Mouse (Mus musculus): ENCODE measurements around the gene Nav2. TPM values are rescaled to one million over a fixed set of nuclear protein-coding genes. Genes with fewer than 3 reads are reported as not detected.

The Nav2 gene
- polyA plus RNA-seq, 1 experiment, result 21.9 TPM

GRCm38 (mm10) chr7:49586530-49587120 is 678.1 kb downstream of the Nav2 start:
- peaks cover 4% of the 10 kb centered on the region for H3K36me3 ChIP-seq (ENCODE audit: control insufficient read depth, insufficient read depth)
- H3K4me2 ChIP-seq (ENCODE audit: low read depth), result no peak overlapping the region
- no peaks in the 10 kb centered on the region for H3K27me3 ChIP-seq (ENCODE audit: control insufficient read depth, insufficient read depth, insufficient read length)
- H3K79me2 ChIP-seq (ENCODE audit: control insufficient read depth, insufficient read depth), result no peaks in the 10 kb centered on the region
- H3K4me3 ChIP-seq, result no peak overlapping the region
- TF ChIP-seq MYOD1 (IDR thresholded peaks at IDR 0.05; ENCODE audit: control insufficient read depth in 1 of 3, insufficient read length in 2 of 3, low read depth in 2 of 3) (no peak), TCF3 (IDR thresholded peaks at IDR 0.05; ENCODE audit: insufficient read length, low read depth) (no peak), POLR2A (IDR thresholded peaks at IDR 0.05; ENCODE audit: insufficient read length, low read depth) (no peak), TCF12 (IDR thresholded peaks at IDR 0.05; ENCODE audit: insufficient read depth, poor library complexity, severe bottlenecking) (no peak), CEBPB (IDR thresholded peaks at IDR 0.05; ENCODE audit: insufficient read depth, poor library complexity, severe bottlenecking) (no peak), POLR2AphosphoS2 (IDR thresholded peaks at IDR 0.05; ENCODE audit: insufficient read length, low read depth) (no peak), MYOG (IDR thresholded peaks at IDR 0.05; ENCODE audit: control insufficient read depth in 1 of 3, insufficient read depth in 1 of 3, insufficient read length in 2 of 3, low read depth in 2 of 3) (no peak), REST (IDR thresholded peaks at IDR 0.05; ENCODE audit: insufficient read depth, insufficient read length) (no peak), USF1 (IDR thresholded peaks at IDR 0.05; ENCODE audit: low read depth) (no peak), E2F4 (IDR thresholded peaks at IDR 0.05; ENCODE audit: insufficient read depth) (no peak)
- no peak overlapping the region for H3ac ChIP-seq (ENCODE audit: control insufficient read depth, insufficient read length)

GRCm38 (mm10) chr7:49589635-49590034 is 681.1 kb downstream of the Nav2 start:
- Histone ChIP-seq H3ac (ENCODE audit: control insufficient read depth, insufficient read length) (no peak overlapping the region), H3K79me2 (ENCODE audit: control insufficient read depth, insufficient read depth) (no peaks in the 10 kb centered on the region), H3K27me3 (ENCODE audit: control insufficient read depth, insufficient read depth, insufficient read length) (no peaks in the 10 kb centered on the region), H3K36me3 (ENCODE audit: control insufficient read depth, insufficient read depth) (peaks cover 4% of the 10 kb centered on the region), H3K4me3 (no peak overlapping the region), H3K4me2 (ENCODE audit: low read depth) (no peak overlapping the region)
- no peak for TF ChIP-seq MYOD1 (IDR thresholded peaks at IDR 0.05; ENCODE audit: control insufficient read depth in 1 of 3, insufficient read length in 2 of 3, low read depth in 2 of 3)
- no peak for TF ChIP-seq SRF (IDR thresholded peaks at IDR 0.05; ENCODE audit: control insufficient read depth, insufficient read length, low read depth)
- no peak for TF ChIP-seq MAX (IDR thresholded peaks at IDR 0.05; ENCODE audit: low read depth)
- no peak for TF ChIP-seq CEBPB (IDR thresholded peaks at IDR 0.05; ENCODE audit: insufficient read depth, poor library complexity, severe bottlenecking)
- no peak for TF ChIP-seq MYOG (IDR thresholded peaks at IDR 0.05; ENCODE audit: control insufficient read depth in 1 of 3, insufficient read depth in 1 of 3, insufficient read length in 2 of 3, low read depth in 2 of 3)

GRCm38 (mm10) chr7:49597776-49598175 is 689.3 kb downstream of the Nav2 start:
- Histone ChIP-seq H3K27me3 (ENCODE audit: control insufficient read depth, insufficient read depth, insufficient read length) (no peaks in the 10 kb centered on the region), H3K79me2 (ENCODE audit: control insufficient read depth, insufficient read depth) (no peaks in the 10 kb centered on the region), H3K36me3 (ENCODE audit: control insufficient read depth, insufficient read depth) (peaks cover 11% of the 10 kb centered on the region), H3K4me3 (no peak overlapping the region), H3K4me2 (ENCODE audit: low read depth) (no peak overlapping the region), H3ac (ENCODE audit: control insufficient read depth, insufficient read length) (no peak overlapping the region)
- TF ChIP-seq TCF3 (IDR thresholded peaks at IDR 0.05; ENCODE audit: insufficient read length, low read depth) (no peak), CEBPB (IDR thresholded peaks at IDR 0.05; ENCODE audit: insufficient read depth, poor library complexity, severe bottlenecking) (no peak), MAX (IDR thresholded peaks at IDR 0.05; ENCODE audit: low read depth) (no peak), MYOG (IDR thresholded peaks at IDR 0.05; ENCODE audit: control insufficient read depth in 1 of 3, insufficient read depth in 1 of 3, insufficient read length in 2 of 3, low read depth in 2 of 3) (no peak), TCF12 (IDR thresholded peaks at IDR 0.05; ENCODE audit: insufficient read depth, poor library complexity, severe bottlenecking) (no peak), SRF (IDR thresholded peaks at IDR 0.05; ENCODE audit: control insufficient read depth, insufficient read length, low read depth) (no peak), MYOD1 (IDR thresholded peaks at IDR 0.05; ENCODE audit: control insufficient read depth in 1 of 3, insufficient read length in 2 of 3, low read depth in 2 of 3) (no peak), REST (IDR thresholded peaks at IDR 0.05; ENCODE audit: insufficient read depth, insufficient read length) (no peak), POLR2A (IDR thresholded peaks at IDR 0.05; ENCODE audit: insufficient read length, low read depth) (no peak), E2F4 (IDR thresholded peaks at IDR 0.05; ENCODE audit: insufficient read depth) (no peak), POLR2AphosphoS2 (IDR thresholded peaks at IDR 0.05; ENCODE audit: insufficient read length, low read depth) (no peak), USF1 (IDR thresholded peaks at IDR 0.05; ENCODE audit: low read depth) (no peak)

GRCm38 (mm10) chr7:49598225-49598624 is 689.7 kb downstream of the Nav2 start:
- Histone ChIP-seq H3K4me3 (no peak overlapping the region), H3K27me3 (ENCODE audit: control insufficient read depth, insufficient read depth, insufficient read length) (no peaks in the 10 kb centered on the region), H3ac (ENCODE audit: control insufficient read depth, insufficient read length) (no peak overlapping the region), H3K79me2 (ENCODE audit: control insufficient read depth, insufficient read depth) (no peaks in the 10 kb centered on the region), H3K4me2 (ENCODE audit: low read depth) (no peak overlapping the region), H3K36me3 (ENCODE audit: control insufficient read depth, insufficient read depth) (peaks cover 11% of the 10 kb centered on the region)
- TF ChIP-seq POLR2AphosphoS2 (IDR thresholded peaks at IDR 0.05; ENCODE audit: insufficient read length, low read depth), result no peak
- no peak for TF ChIP-seq E2F4 (IDR thresholded peaks at IDR 0.05; ENCODE audit: insufficient read depth)

- Histone ChIP-seq H3K4me3 (no peak overlapping the region), H3K4me2 (ENCODE audit: low read depth) (no peak overlapping the region), H3ac (ENCODE audit: control insufficient read depth, insufficient read length) (no peak overlapping the region), H3K36me3 (ENCODE audit: control insufficient read depth, insufficient read depth) (peaks cover 11% of the 10 kb centered on the region), H3K79me2 (ENCODE audit: control insufficient read depth, insufficient read depth) (no peaks in the 10 kb centered on the region), H3K27me3 (ENCODE audit: control insufficient read depth, insufficient read depth, insufficient read length) (no peaks in the 10 kb centered on the region)
- TF ChIP-seq POLR2A (IDR thresholded peaks at IDR 0.05; ENCODE audit: insufficient read length, low read depth) (no peak), E2F4 (IDR thresholded peaks at IDR 0.05; ENCODE audit: insufficient read depth) (no peak), REST (IDR thresholded peaks at IDR 0.05; ENCODE audit: insufficient read depth, insufficient read length) (no peak), USF1 (IDR thresholded peaks at IDR 0.05; ENCODE audit: low read depth) (no peak), TCF3 (IDR thresholded peaks at IDR 0.05; ENCODE audit: insufficient read length, low read depth) (no peak)
These were observed 691.4 kb downstream of the Nav2 start for GRCm38 (mm10) chr7:49599950-49600349.
